Mouse (Mus musculus): ENCODE results near the gene Notch1.

Gene Notch1

GRCm38 (mm10) chr2:26500027-26500598 is 16.4 kb downstream of the Notch1 start:
- DNase-seq: peak; percentile 37

DNA sequence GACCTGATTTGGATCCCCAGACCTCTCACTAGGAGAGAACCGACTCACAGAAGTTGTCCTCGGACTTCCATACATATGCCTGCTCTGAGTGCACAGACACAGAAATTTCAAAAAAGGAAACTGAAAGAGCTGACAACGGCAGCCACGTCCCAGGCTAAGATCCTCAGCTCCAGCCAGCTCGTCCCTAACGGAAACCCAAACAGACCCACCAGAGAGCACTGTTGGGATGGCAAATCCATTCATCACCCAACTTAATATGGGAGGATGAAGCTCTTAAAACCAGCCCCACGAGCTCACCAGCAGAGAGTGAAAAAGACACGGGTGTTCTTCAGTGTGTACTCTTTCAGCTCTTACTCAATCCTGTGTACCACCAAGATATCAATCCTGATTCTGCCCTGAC is 17.8 kb downstream of the Notch1 start:
- no peak for DNase-seq

DNA sequence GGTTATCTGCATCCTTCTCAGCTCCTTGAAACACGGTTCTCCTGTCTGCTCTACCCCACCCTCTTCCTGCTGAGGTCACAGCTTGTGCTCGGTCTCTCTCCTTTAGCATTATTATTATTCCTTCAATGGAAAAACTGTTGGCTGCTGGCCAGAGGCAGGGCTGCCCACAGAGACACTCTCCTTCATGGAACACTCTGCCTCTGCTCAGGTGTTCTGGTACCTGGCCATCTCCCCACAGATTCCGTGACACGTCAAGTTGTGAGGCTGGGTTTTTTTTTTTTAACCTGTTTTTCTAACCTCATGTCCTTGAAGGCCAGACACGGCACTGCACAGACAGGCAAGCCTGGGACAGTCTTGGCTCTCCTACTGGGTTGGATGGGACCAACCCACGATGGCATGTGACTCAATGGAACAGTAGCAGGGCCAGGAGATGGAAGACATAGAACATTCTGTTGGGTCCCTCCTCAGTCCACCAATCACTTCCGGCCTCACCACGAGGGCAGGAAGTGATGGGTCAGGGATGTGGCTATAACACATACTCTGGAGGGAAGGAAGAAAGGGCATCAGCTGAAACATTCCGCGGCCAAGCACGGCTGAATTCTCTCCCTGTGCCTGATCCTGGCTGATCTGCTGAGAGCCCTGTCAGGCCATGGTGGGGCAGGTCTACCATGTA is 18.5 kb downstream of the Notch1 start:
- DNase-seq: peak; percentile 53

DNA sequence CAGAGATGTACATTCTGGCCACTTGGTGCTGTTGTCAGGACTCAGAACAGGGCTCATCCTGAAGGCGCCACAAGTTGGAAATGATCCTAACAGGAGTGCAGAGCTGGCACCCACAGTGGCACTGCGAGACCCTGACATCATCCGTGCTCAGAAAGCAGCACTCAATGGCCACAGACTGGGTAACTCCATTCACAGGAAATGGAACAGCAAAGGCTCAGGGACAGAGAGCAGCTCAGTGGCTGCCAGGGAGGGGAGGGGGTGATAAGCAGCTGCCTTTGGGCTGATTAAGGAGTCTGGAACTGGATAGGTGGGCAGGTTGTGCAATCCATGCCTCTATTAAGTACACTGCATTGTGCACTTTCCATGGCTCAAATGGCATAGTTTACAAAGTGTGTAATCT is 20.0 kb downstream of the Notch1 start:
- no peak for DNase-seq

- DNase-seq: no peak
Observed at GRCm38 (mm10) chr2:26495701-26496100, 20.8 kb downstream of the Notch1 start.

DNA sequence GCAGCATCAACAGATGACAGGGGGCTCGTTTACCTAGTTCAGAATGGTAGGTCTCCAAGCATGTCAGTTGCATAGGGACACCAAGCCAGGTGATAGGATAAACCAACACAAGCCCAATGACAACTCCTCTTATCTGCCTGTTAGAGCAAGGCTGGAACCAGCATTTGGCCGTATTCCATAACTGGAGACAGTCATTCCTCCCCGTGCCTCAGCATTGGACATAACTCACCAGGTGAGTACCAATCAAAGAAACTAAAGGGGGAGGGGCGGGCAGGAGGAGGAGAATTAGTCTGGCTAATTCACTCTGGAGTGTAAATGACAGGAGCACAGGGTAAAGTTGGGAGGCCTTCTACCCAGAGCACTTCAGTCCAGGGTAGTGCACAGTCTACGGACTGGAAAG is 21.5 kb downstream of the Notch1 start:
- DNase-seq: no peak

DNA sequence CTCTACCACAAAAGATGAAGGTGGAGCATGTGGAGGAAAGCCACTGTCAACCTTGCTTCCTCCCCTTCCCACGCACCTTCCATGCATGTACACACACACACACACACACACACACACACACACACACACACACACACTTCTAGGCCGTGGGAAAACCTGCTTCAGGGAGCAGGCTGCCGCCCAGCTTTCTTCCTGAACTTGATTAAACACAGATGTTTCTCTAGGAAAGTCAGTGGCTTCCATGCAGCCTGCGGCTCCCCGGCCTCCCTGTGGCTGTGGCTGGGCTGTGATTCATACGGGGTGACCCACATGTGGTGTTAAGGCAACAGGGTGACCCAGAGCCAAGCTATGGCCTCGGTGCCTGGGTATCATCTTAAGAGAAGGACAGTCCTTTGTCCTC is 22.1 kb downstream of the Notch1 start:
- no peak for DNase-seq

DNA sequence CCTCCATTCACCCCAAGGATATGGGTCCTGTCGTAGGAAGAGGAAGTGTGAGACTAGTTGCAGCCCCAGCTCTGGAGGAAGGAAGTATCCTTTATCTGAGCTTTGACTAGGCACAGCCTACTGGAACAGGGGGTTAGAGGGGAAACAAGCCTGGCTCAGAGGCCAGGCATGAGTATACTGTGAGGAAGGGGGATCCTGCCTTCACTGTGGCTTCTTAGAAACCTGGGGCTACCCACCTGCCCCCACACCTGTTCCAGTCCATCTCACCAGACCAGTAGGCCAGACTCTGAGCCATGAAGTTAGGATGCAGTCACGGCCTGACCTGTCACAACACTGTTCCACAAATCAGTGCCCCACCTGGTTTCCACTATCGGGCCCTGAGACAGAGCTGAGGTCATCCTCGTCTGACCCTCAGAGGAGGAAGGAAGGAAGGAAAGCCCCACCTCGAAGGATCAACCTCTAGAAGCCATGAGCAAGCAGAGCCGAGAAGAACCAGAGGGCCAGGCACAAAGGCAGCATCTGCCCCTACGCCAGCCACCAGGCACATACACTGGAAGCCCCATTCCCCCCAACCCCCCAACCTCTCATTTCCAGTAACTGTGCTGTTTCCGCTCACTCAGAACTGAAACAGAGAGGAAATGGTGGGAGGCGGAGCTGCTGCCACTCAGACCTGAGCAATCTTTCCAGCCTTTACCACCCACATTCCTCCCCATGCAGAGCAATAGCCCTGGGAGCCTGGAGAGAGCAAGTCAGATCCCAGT is 23.3 kb downstream of the Notch1 start:
- DNase-seq: peak; percentile 46

- no peak for DNase-seq
Observed at GRCm38 (mm10) chr2:26490760-26491301, 25.6 kb downstream of the Notch1 start.

DNA sequence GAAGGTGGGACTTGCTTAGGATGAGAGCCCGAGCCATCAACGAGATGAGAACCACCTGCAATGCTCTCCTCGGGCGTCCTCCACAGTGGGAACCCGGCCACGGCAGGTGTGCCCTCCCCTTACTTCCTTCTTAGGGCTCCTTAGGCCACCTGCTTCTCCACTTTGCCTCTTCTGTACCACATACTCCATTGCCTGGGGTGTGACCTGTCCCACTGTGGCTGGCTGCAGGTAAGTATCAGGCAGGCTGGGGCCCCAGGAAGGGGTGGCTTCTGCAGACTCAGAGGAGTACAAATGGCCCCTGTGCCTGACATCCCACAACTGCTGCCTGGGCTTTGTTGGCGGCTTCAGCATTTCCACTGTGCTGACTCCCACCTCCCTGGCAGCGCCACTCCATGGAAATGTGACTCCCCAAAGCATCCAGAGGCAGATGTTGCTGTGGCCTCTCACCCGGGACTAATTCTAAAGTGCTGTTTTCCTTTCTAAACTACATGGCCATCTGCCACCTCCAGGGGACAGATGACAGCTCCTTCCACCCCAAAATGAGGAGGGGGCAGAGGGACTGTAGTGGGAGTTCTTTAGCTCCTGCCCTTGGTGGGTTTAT is 27.8 kb downstream of the Notch1 start:
- DNase-seq: no peak

DNA sequence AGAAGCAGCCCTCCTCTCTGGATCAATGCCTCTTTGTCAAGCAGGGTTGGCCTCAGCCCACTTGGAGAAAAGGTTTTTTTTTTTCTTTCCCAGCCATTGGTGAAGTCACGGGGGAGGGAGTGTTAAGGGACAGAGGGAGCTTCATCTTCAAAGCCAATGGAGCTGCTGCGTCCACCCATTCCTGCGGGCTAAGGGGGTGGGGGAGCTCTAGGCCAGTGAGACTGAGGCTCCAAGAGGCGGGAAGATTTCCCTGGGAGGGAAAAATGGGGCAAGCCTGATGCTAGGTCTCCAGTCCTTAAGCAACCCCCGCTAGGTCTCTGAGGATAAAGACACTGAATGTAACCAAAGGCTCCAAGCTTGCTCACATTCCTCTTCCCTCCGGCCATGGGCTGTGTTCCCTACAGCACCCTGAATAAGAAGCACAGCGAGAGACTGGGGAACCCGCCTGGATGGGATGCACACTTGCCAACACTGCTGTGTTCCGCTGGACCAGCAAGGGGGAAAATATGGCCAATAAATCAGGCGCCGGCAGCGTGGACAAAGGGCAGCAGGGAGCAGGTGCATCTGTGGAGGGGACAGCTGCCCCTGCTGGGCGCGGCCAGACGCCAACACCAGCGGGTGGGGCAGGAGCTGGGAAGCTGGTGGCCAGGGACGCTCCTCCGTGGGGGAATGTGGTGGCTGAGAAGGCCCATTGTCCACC is 29.0 kb downstream of the Notch1 start:
- no peak for DNase-seq

GRCm38 (mm10) chr2:26486835-26487321 is 29.6 kb downstream of the Notch1 start:
- DNase-seq: no peak

DNA sequence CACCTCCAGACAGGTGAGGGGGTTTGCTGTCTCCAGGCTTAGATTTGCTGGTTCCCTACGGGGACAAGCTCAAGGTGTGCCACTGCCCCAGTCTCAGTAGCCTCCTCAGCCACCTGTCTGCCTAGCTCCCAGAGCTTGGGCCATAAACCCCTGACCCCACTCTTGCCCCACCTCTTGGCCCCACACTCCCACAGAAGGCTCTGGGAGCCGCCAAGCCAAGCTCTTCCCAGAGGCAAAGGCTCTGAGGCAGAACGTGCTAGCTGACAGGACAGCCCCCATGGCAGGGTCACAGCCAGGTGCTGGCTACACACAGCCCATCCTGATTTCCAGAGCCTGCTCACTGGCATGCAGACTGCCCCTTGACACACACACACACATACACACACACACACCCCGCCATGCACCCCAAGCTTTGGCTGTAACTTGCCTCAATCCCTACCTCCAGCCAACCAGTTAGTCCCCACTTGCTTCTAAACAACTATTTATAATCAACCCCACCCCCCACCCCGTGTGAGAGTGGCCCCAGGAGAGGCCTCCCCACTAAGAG is 30.1 kb downstream of the Notch1 start:
- no peak for DNase-seq

DNA sequence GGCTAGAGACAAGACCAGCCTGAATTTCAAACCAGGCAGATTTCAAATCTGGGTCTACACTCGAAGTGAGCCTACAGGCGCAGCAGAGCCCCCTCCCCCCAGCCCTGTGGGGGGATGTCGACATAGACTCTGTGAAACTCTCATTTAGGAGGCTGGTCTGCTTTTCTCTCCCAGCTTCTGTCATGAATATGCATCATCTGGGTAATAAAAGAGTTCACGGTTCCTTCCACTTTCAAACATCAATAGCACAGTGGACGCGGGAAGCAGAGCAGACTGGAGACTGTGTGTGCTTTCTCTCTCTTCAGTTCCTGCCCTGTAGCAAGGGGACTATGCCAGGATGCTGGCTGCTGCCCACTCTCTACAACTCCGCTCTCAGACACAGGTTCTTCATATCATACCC is 30.8 kb downstream of the Notch1 start:
- DNase-seq: no peak

GRCm38 (mm10) chr2:26485278-26485677 is 31.2 kb downstream of the Notch1 start:
- no peak for DNase-seq

- DNase-seq: no peak
Observed at GRCm38 (mm10) chr2:26484169-26484568, 32.3 kb downstream of the Notch1 start.

- DNase-seq: no peak
Observed at GRCm38 (mm10) chr2:26483230-26483869, 33.1 kb downstream of the Notch1 start.

- no peak for DNase-seq
Observed at GRCm38 (mm10) chr2:26482824-26483223, 33.6 kb downstream of the Notch1 start.

GRCm38 (mm10) chr2:26481724-26482495 is 34.6 kb downstream of the Notch1 start:
- DNase-seq: peak; percentile 91

- no peak for DNase-seq
Observed at GRCm38 (mm10) chr2:26480911-26481310, 35.6 kb downstream of the Notch1 start.

GRCm38 (mm10) chr2:26478685-26479205 is 37.7 kb downstream of the Notch1 start:
- no peak for DNase-seq

Data from kidney, adult 18-20 months (tissue).